Mouse (Mus musculus) T-cell, adult 2 months (primary cell): ENCODE results near the gene Gm10153.
A peak's percentile ranks its signal among the peaks of the same experiment; 100 is the strongest.
"Not testable (repeated sequence)": the region's sequence is repeated elsewhere in the genome, so short reads cannot be mapped to it uniquely, and the experiment has no call there.

Source experiments
- DNase-seq: peaks from one replicate; pipeline ENCODE4 v3.0.0; 2022; ENCODE audit warnings: low spot score

Gm10153 gene

DNA sequence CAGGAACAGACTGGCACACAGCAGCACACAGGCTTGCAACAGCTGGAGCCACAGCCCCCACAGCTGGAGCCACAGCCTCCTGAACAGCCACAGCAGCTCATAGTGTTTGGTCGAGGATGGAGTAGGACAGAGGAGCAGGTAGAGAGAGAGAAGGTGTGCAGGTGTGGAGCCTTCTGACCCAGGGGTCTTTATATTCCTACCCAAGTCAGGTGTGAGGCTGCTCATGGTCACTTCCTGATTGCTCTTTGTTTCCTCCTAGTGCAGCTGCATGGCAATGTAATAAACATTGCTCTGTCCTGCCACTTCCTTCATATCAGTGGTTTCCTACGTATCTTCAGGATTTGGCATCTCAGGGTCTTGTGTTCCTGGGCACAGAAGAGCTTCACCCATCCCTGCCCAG lies at the start of gene Gm10153:
Gene Gm10153 (minus strand): TSS at position 101 of the 400 bp plus-strand sequence.
- DNase-seq, result no peak

DNA sequence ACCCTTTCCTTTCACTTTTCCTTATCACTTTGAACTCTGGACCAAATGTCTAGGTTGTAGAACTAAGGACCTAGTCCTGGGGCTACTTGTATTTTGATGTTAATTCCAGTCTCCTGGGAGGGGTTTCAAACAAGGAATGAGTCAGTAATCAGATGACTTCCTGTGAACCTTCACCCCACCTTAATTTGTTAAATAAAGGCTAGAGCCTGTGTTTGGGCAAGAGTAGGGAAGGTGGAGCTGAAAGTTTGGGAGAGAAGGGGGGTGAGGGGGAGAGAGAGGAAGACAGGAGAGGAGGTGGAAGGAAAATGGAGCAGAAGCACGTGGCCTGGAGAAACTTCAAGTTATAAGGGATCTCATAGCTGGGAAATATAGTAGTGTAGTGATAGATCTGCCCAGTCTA lies 41.4 kb upstream of the Gm10153 start:
- DNase-seq, result no peak

DNA sequence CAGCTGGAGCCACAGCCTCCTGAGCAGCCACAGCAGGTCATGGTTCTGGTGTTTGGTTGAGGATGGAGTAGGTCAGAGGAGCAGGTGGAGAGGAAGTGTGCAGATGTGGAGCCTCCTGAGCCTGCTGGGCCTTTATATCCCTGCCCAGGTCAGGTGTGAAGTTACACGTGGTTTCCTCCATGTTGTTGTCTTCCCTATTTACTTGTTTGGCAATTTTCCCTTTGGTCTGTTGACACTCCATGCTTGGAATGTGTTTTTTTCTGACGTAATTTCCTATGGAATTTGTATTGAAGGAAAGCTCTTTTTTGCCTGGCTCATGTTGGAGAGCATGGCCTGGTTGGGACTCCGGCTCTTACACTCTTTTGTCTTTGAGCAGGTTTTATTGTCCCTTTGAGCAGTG lies 39.7 kb upstream of the Gm10153 start, which contains the start of gene Krtap5-5:
Gene Krtap5-5 (minus strand): TSS at position 101 of the 400 bp plus-strand sequence.
- DNase-seq, result not testable (repeated sequence)

DNA sequence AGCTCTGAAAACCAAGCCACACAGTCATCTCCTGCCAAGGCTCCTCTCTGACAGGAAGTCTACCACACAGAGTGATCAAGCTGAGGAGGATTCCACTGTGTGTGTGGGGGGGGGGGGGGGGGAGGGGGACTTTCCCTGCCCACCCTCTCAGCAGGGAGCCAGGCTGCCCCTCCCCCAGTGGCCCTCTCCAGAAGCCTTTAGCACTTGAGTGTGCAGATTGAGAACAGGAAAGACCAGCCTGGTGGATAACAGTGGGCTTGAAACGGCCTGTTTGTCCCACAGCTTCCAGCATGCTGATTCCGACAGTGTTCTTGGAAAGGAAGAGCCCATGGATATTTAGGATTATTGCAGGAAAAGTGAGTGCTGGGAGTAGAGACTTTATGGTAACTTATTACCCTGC lies 34.3 kb upstream of the Gm10153 start:
- DNase-seq, result no peak

DNA sequence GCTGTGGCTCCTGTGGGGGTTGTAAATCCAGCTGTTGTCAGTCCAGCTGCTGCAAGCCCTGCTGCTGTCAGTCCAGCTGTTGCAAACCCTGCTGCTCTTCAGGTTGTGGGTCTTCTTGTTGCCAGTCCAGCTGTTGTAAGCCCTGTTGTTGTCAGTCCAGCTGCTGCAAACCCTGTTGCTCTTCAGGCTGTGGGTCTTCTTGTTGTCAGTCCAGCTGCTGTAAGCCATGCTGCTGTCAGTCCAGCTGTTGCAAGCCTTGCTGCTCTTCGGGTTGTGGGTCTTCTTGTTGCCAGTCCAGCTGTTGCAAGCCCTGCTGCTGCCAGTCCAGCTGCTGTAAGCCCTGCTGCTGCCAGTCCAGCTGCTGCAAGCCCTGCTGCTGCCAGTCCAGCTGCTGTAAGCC lies 21.9 kb upstream of the Gm10153 start:
- DNase-seq, result not testable (repeated sequence)

DNA sequence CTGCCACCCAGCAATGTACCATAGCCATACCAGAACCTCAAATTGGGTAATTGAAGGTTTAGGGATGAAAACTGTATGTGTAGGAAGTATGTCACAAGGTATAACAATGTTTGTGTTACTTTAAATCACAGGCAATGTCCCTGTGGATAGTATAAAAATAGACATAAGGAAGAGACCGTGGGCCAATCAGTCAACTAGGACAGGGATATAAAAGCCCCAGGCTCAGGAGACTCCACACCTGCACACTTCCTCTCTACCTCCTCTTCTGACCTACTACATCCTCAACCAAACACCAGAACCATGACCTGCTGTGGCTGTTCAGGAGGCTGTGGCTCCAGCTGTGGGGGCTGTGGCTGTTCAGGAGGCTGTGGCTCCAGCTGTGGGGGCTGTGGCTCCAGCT lies 21.4 kb upstream of the Gm10153 start, which contains the start of gene Gm7579:
Gene Gm7579 (plus strand): TSS at position 301 of the 400 bp plus-strand sequence.
- DNase-seq, result no peak

DNA sequence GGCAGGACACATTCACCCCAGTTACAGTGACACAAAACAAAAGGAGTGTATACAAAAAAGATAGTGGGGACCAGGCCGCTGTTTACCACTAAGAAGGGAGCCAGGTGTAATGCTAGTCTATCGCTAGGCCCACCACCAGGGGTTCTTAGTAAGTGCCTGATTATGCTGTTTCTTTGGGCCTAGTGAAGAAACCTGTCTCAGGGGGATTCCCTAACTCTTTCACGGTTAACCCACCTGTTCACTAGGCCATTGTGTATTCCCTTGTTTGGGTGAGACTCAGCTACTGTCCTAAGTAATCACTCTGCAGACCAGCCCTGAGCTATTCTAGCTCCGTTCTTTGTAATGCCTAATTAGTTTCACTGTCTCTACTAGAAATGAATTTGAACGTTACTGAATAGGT lies 16.7 kb upstream of the Gm10153 start:
- not testable (repeated sequence) for DNase-seq

DNA sequence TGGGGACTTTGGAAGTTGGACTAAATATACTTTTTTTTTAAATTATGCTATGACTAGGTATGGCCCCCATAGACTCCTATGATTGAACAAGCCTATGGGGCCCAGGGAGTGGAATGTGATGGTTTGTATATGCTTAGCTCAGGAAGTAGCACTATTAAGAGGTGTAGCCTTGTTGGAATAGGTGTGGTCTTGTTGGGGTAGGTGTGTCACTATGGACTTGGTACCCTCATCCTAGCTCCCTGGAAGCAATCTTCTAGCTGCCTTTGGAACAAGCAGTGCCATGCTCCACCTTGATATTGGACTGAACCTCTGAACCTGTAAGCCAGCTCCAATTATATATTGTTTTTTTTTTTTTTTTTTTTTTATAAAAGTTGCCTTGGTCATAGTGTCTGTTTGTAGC lies 15.3 kb upstream of the Gm10153 start:
- DNase-seq, result no peak

DNA sequence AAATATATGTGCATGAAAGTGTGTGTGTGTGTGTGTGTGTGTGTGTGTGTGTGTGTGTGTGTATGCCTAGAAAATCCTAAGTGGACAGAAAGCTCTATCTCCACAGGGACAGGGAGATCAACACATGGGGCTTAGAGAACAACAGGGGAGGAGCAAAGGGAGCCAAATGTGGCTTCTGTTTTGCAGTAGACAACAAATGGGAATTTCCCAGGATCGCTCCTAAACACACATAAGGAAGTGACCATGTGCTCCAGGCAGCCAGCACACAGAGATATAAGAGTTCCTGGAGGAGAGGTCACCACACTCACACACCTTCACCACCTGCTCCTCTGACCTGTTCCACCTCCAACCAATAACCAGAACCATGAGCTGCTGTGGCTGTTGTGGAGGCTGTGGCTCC lies 10.9 kb upstream of the Gm10153 start, which contains the start of gene Krtap5-3:
Gene Krtap5-3 (plus strand): TSS at position 301 of the 400 bp plus-strand sequence.
- no peak for DNase-seq

DNA sequence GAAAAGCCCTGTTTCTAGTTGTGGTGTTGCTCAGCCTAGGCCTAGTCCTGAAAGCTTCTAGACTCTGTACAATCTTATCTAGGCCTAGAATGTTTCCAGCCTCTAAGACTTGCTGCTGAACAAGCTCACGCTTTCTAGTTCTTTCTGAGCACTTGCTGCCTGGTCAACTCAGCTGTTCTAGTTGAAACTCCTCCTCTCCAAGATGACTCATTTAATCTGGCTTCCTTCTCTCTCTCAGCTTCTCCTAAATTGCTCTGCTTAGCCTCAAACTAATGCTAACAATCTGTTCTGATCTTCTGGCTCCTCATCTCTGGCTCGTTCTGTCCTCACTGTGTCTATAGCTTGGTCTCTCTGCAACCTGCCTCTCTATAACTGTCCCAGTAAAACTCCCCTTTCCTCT lies 8.6 kb upstream of the Gm10153 start:
- no peak for DNase-seq

DNA sequence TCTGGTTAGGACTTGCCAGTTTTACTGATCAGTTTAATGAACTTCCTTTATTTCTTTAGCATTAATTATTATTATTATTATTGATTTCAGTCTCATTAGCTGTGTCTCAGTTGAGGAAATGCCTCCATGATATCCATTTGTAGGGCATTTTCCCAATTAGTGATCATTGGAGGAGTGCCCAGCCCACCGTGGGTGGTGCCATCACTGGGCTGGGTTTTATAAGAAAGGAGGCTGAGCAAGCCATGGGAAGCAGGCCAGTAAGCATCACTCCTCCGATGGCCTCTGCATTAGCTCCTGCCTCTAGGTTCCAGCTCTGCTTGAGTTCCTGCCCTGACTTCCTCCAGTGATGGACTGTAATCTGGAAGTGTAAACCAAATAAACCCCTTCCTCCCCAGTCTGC lies 2.0 kb downstream of the Gm10153 start:
- no peak for DNase-seq

DNA sequence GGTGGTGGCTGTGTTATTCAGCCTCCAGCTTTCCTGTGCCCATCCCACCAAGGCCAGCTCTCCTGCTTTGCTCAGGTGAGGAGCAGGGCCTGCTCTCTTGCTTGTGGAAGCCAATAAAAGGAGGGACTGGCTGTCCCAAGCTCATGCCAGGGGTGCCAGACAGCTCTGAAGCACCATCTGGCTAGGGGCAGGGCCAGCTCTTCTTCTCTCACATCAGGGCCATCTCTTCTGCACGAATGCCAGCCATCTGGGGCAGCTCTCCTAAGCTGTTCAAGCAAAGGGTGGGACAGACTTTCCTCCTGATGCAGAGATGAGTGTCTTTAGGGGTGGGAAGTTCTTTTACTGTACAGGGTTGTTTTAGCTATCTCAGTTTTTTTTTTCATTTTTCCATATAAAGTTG lies 9.2 kb downstream of the Gm10153 start:
- DNase-seq, result no peak

DNA sequence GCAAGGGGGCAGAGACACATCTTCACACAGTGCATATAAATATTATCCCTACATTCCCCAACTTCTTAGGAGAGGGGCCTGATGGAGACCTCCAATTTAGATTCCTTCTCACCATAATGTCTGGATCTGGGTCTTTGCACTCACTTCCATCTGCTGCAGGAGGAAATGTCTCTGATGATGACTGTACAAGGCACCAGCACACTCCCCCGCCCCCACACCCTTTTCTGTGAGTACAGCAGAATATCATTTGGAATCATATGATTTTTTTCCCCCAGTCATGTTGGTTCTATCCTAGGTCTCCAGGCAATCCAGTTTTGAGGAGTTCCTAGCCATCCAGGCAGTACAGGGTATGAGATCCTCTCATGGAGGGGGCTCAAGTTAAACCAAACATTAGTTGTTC lies 11.5 kb downstream of the Gm10153 start:
- no peak for DNase-seq

DNA sequence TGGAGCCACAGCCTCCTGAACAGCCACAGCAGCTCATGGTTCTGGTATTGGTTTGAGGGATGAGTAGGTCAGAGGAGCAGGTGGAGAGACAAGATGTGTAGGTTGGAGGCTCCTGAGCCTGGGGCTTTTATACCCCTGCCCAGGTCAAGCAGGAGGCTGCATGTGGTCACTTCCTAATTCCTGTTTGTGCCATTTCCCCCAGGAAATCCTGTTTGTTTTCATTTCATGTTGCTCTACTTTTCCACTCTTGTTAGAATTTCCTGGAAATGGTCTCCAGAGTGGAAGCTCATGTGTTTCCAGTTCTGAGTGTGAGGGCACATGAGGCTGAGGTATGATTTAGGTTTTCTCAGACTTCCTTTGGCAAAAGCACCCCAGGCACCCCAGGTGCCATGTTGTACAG lies 14.3 kb downstream of the Gm10153 start, which contains the start of gene Krtap5-2:
Gene Krtap5-2 (minus strand): TSS at position 101 of the 400 bp plus-strand sequence.
- not testable (repeated sequence) for DNase-seq

DNA sequence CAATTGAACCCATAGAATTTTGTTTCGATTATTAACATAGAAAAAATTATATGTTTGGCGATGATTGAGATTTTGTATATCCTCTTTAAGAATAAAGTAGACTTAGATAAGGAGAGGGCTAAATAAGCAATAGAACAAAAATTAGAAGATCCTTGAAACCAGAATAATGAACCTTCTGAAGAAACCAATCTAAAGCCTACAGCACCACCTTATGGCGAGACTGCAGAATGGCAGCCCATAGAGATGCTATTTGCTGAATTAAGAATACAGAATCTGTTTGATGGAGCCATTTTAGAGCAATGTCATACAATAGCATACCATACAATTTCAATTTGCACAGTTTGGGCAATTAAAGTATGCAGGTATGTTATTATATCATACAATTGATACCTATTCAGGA lies 20.4 kb downstream of the Gm10153 start:
- no peak for DNase-seq

DNA sequence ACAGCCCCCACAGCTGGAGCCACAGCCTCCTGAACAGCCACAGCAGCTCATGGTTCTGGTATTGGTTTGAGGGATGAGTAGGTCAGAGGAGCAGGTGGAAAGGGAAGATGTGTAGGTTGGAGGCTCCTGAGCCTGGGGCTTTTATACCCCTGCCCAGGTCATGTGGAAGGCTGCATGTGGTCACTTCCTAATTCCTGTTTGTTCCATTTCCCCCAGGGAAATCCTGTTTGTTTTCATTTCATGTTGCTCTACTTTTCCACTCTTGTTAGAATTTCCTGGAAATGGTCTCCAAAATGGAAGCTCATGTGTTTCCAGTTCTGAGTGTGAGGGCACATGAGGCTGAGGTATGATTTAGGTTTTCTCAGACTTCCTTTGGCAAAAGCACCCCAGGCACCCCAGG lies 24.6 kb downstream of the Gm10153 start, which contains the start of gene Gm4553:
Gene Gm4553 (minus strand): TSS at position 101 of the 400 bp plus-strand sequence.
- not testable (repeated sequence) for DNase-seq

DNA sequence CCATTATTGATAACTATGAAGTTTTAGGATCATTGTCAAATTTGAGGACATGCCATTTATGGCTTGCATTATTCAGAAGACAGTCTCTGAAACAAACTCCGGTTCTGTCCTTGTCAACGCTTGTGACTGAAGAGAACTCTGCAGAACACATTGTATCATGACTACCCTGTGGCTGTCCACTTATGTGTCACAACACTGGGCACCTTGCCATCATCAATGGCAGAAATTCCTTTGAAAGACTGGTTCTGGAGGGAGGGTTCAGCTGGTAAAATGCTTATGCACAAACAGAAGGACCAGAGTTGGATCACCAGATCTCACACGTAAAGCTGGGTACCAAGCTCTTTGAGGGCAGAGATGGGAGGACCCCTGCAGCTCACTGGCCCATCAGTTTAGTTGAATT lies 30.8 kb downstream of the Gm10153 start:
- DNase-seq, result no peak

DNA sequence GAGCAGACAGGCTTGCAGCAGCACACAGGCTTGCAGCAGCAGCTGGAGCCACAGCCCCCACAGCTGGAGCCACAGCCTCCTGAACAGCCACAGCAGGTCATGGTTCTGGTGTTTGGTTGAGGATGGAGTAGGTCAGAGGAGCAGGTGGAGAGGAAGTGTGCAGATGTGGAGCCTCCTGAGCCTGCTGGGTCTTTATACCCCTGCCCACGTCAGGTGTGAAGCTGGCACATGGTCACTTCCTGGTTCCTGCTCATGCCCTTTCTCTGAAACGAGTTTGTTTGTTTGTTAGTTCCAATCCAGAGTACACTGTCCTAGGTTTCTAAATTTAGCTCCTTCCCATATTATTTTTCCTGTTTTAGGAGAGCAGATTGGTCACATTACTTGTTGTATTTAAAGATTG lies 33.2 kb downstream of the Gm10153 start, which contains the start of gene Gm29735:
Gene Gm29735 (minus strand): TSS at position 101 of the 400 bp plus-strand sequence.
- DNase-seq, result not testable (repeated sequence)

DNA sequence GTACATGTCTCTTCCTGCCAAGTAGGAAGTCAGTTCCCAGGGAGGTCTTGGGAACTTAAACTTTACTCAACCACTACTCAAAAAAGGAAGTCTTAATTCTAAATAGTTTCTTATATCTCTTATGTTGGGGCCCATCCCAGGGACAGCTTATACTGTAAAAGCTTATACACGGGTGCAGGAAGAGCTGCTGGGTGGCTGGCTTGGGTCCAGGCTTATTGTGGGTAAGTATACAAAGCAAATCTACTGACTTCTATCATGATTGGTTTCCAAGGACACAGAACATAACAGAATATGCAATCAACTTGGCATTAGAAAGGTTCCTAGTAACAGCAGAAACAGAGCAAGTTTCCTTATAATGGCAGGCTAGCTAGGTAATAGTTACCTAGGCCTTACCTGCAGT lies 34.9 kb downstream of the Gm10153 start:
- no peak for DNase-seq

DNA sequence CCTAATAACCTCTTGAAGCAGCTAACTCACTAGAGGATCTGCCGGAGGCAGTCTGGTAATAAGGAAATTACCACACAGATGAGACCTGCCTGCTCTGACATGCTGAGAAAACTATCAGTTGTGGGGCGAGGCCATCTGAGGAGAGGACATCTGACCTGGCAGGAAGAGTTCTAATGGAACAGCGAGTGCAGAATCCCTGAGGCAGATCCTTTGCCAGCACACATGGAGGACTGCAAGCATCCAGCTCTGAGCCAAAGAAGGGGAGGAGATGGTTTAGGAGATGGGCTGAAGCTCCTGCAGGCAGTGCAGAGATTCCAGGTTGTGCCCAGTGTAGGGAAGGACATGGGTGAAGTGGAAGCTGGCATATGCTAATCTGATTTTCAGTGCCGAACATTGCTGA lies 38.0 kb downstream of the Gm10153 start:
- DNase-seq, result no peak

DNA sequence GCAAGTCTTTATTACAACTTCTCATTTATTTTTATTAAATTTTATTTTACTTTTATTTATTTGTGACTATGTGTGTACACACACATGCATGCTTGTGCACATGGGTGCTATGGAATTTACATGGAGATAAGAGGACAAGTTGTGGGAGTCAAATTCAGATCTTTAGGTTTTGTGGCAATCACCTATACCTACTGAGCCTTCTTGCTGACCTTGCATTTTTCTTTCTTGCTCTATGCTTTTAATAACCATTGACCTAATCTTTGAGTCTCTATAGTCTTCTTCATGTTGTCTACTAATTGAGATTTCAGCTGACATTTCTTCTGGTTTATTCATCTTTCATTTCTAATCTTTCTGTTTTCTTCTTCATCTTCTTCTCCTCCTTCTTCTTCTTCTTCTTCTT lies 41.6 kb downstream of the Gm10153 start:
- no peak for DNase-seq

DNA sequence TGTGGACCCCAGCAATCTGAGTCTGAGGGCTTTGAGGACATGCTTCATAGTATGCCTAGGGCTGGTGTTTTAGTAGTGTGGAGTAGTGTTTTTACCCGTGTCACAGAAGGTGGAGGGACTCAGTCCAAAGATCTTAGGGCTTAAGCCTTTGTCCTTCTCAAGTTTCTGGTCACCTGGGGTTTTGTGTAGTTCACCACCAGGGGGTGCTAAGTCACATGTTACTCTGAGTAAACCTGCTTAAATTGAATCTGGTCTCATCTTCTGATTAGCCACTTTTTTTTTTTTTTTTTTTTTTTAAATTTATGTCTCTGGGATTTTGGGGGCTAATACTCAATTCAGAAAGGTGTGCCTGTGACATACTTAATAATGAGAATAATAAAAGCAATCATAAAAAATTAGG lies 44.2 kb downstream of the Gm10153 start:
- peak; percentile 19 for DNase-seq

DNA sequence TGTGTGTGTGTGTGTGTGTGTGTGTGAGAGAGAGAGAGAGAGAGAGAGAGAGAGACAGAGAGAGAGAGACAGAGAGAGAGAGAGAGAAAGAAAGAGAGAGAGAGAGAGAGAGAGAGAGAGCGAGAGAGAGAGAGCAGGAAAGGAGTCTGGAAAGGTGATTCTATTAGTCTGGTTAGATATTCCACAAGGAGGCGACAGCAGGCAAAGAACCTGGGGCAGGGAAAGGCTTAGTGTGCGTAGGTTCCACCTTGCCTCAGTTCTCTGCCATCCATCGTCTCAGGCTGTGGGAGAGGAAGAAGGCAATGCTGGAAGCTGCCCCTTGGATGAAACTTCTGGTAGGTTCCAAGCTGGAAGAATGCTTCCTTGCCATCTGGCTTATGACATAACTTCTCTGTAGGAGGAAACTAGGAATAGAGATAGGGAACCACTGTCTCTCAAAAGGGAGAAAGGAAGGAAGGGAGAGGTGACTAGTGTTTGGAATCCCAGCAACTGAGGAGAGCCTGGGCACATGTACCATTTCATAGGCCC lies 44.7 kb downstream of the Gm10153 start:
- no peak for DNase-seq

DNA sequence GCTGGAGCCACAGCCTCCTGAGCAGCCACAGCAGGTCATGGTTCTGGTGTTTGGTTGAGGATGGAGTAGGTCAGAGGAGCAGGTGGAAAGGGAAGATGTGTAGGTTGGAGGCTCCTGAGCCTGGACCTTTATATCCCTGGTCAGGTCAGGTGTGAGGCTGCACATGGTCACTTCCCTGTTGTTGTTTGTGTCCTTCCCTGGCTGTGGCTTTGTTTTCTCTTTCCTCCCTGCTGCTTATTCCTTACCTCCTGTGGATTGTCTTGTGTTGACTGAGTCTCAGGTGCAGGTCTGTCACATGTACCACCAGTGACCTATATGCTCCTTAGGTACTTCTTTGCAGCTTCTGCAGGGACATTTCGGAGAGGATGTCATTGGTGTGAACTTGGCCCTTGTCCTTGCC lies 45.7 kb downstream of the Gm10153 start, which contains the start of gene Gm45337:
Gene Gm45337 (minus strand): TSS at position 101 of the 400 bp plus-strand sequence.
- DNase-seq, result no peak
